Mouse (Mus musculus): ENCODE data around the gene Ahcyl2. TPM values are rescaled to one million over a fixed set of nuclear protein-coding genes. Genes with fewer than 3 reads are reported as not detected.

The Ahcyl2 gene
- polyA plus RNA-seq, 1 experiment from 2014 or later: 7.9 TPM

DNA sequence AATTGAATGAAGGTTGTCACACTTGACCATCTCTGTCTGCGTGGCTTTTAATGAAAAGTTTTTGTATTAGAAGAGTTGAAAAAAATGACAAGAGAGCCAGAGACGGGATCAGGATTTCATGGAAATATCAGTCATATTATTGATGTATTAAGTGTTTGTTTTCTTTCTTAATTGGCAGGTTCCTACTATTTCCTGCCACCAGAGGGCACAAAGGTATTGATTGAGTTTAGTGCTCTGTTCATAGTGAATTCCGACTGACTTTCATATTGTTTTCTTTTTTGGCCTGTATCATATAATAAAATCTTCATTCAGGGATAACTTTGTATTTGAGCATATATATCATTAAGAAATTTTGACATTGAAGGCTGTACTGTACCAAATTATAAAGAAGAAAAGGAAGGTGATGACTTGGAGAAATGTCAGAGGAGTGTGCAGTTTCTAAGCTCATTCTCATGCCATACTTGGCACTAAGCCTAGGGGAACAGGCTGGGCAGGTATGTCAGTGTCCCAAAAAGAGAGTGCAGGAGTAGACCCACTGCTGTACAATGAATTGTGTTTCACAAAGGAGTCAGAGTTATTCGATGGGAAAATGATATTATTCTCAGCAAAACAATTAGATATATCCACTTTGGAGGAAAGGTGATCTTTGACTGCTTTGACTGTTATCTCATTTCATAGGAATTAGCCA lies 65.9 kb downstream of the Ahcyl2 start:
- no peak for ATAC-seq (ENCODE audit: low read depth)
- H3K4me3 ChIP-seq (ENCODE audit: low read length): no peak overlapping the region
- no peak overlapping the region for H3K27ac ChIP-seq (ENCODE audit: low read length)
- H3K9me3 ChIP-seq (ENCODE audit: control insufficient read depth, low read length): no peaks in the 10 kb centered on the region
- no peaks in the 10 kb centered on the region for H3K27me3 ChIP-seq (ENCODE audit: control insufficient read depth, insufficient read depth, low read depth, low read length)
- 56% methylated on average over 4 of the region's 4 CpGs for WGBS
- no peaks in the 10 kb centered on the region for H3K4me1 ChIP-seq (replicated peaks; ENCODE audit: control insufficient read depth, insufficient read depth, low read length)
- H3K36me3 ChIP-seq (ENCODE audit: control insufficient read depth, insufficient read depth, low read length): no peaks in the 10 kb centered on the region
- no peak overlapping the region for H3K4me2 ChIP-seq (ENCODE audit: low read depth, low read length)
- H3K9ac ChIP-seq (ENCODE audit: low read length): no peak overlapping the region

DNA sequence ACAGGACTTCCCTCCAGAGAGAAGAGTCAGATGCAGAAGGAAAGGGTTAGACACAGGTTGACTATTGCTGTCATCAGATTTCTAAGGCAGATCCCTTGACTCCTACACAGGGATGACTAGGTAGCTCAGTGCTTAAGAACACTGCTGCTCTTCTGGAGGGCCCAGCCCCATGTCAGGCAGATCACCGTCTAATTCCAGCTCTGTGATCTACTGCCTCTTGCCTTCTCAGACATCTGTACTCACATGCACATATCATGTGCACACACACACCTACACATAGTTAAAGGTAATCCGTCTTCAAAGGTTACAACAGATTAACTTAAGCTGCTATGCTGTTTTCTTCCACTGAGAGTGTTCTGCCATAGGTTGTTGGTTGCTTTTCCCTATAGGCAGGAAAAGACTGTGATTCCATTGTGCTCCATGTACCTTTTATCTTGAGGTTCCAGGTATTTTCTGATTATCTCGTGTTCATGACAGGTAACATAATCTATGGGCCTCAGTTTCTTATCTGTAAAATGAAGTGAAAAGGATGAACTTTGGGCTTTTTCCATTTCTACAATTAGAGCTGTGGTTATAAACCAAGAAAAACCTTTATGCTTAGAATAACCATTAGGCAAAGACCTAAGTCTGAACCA lies 67.8 kb downstream of the Ahcyl2 start:
- Histone ChIP-seq H3K4me1 (replicated peaks; ENCODE audit: control insufficient read depth, insufficient read depth, low read length) (no peaks in the 10 kb centered on the region), H3K27me3 (ENCODE audit: control insufficient read depth, insufficient read depth, low read depth, low read length) (no peaks in the 10 kb centered on the region), H3K4me3 (ENCODE audit: low read length) (no peak overlapping the region), H3K27ac (ENCODE audit: low read length) (no peak overlapping the region), H3K4me2 (ENCODE audit: low read depth, low read length) (no peak overlapping the region), H3K9me3 (ENCODE audit: control insufficient read depth, low read length) (no peaks in the 10 kb centered on the region), H3K9ac (ENCODE audit: low read length) (no peak overlapping the region), H3K36me3 (ENCODE audit: control insufficient read depth, insufficient read depth, low read length) (no peaks in the 10 kb centered on the region)
- 76% methylated on average over 3 of the region's 3 CpGs for WGBS
- no peak for ATAC-seq (ENCODE audit: low read depth)

DNA sequence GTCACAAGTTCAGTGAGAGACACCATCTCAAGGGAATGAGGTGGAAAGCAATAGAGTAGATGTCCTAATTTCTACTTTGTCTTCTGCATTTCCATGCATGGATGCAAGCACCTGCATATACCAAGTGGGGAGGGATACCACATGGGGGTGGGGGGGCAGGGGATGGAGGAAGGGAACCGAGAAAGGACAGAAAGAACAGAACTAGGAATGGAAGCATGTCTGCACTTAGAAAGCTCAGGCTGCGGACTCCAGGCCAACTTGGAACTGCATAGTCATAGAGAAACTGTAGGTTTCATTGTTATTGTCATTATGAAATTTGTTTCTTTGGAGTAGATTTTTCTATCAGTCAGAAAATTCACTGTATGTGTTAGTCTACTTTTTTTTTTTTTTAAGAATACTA lies 69.8 kb downstream of the Ahcyl2 start:
- Histone ChIP-seq H3K4me3 (ENCODE audit: low read length) (no peak overlapping the region), H3K9me3 (ENCODE audit: control insufficient read depth, low read length) (no peaks in the 10 kb centered on the region), H3K27me3 (ENCODE audit: control insufficient read depth, insufficient read depth, low read depth, low read length) (no peaks in the 10 kb centered on the region), H3K9ac (ENCODE audit: low read length) (no peak overlapping the region), H3K4me2 (ENCODE audit: low read depth, low read length) (no peak overlapping the region), H3K4me1 (replicated peaks; ENCODE audit: control insufficient read depth, insufficient read depth, low read length) (no peaks in the 10 kb centered on the region), H3K27ac (ENCODE audit: low read length) (no peak overlapping the region), H3K36me3 (ENCODE audit: control insufficient read depth, insufficient read depth, low read length) (no peaks in the 10 kb centered on the region)
- ATAC-seq (ENCODE audit: low read depth): no peak
- 87% methylated on average over 2 of the region's 2 CpGs for WGBS

- H3K4me1 ChIP-seq (replicated peaks; ENCODE audit: control insufficient read depth, insufficient read depth, low read length): no peaks in the 10 kb centered on the region
- H3K4me3 ChIP-seq (ENCODE audit: low read length): no peak overlapping the region
- no peaks in the 10 kb centered on the region for H3K36me3 ChIP-seq (ENCODE audit: control insufficient read depth, insufficient read depth, low read length)
- WGBS: 80% methylated on average over 3 of the region's 3 CpGs
- H3K4me2 ChIP-seq (ENCODE audit: low read depth, low read length): no peak overlapping the region
- H3K27me3 ChIP-seq (ENCODE audit: control insufficient read depth, insufficient read depth, low read depth, low read length): no peaks in the 10 kb centered on the region
- no peak overlapping the region for H3K9ac ChIP-seq (ENCODE audit: low read length)
- no peak for ATAC-seq (ENCODE audit: low read depth)
- no peak overlapping the region for H3K27ac ChIP-seq (ENCODE audit: low read length)
- no peaks in the 10 kb centered on the region for H3K9me3 ChIP-seq (ENCODE audit: control insufficient read depth, low read length)
These were observed 70.7 kb downstream of the Ahcyl2 start for GRCm38 (mm10) chr6:29838531-29838930.

DNA sequence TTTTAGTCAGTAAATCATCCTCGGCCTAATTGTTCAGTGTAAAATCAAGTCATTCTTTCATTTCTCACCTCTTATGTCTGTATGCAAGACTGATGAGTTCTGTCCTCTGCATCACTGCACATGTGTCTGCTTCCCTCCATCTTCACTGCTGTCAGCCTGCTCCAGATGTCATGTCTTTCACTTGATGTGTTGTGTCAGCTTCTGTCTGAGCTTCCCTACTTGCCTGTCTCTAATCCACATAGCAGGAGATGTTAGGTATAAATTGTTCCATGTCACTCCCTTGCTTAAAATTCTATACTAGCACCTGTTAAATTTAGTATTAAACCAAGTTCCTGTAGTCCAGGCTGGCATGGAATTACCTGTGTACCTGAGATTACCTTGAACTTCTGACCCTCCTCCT lies 72.2 kb downstream of the Ahcyl2 start:
- 92% methylated on average over 1 of the region's 1 CpGs for WGBS
- no peak overlapping the region for H3K4me3 ChIP-seq (ENCODE audit: low read length)
- no peaks in the 10 kb centered on the region for H3K27me3 ChIP-seq (ENCODE audit: control insufficient read depth, insufficient read depth, low read depth, low read length)
- no peaks in the 10 kb centered on the region for H3K36me3 ChIP-seq (ENCODE audit: control insufficient read depth, insufficient read depth, low read length)
- H3K4me2 ChIP-seq (ENCODE audit: low read depth, low read length): no peak overlapping the region
- H3K4me1 ChIP-seq (replicated peaks; ENCODE audit: control insufficient read depth, insufficient read depth, low read length): no peaks in the 10 kb centered on the region
- ATAC-seq (ENCODE audit: low read depth): no peak
- no peak overlapping the region for H3K9ac ChIP-seq (ENCODE audit: low read length)
- H3K27ac ChIP-seq (ENCODE audit: low read length): no peak overlapping the region
- H3K9me3 ChIP-seq (ENCODE audit: control insufficient read depth, low read length): no peaks in the 10 kb centered on the region

DNA sequence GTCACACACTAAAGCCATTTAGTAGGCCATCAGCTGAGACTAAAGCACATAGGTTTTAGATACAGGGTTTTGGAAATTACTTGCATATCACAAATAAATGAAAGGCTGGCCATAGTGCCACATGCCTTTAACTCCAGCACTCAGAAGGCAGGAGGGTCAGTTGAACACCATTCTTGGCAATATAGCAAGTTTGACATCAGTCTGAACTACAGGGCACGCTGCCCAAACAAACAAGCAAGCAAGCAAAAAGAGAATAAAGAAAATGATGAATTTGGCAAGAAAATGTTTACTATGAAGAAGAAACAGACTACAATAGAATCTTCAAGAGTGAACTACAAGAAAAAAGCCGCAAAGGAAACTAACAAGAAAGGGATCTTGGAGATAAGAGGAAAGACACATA lies 73.7 kb downstream of the Ahcyl2 start:
- Histone ChIP-seq H3K9me3 (ENCODE audit: control insufficient read depth, low read length) (no peaks in the 10 kb centered on the region), H3K4me3 (ENCODE audit: low read length) (no peak overlapping the region), H3K4me1 (replicated peaks; ENCODE audit: control insufficient read depth, insufficient read depth, low read length) (no peaks in the 10 kb centered on the region), H3K4me2 (ENCODE audit: low read depth, low read length) (no peak overlapping the region), H3K27ac (ENCODE audit: low read length) (no peak overlapping the region), H3K9ac (ENCODE audit: low read length) (no peak overlapping the region), H3K36me3 (ENCODE audit: control insufficient read depth, insufficient read depth, low read length) (no peaks in the 10 kb centered on the region), H3K27me3 (ENCODE audit: control insufficient read depth, insufficient read depth, low read depth, low read length) (no peaks in the 10 kb centered on the region)
- 73% methylated on average over 2 of the region's 2 CpGs for WGBS
- no peak for ATAC-seq (ENCODE audit: low read depth)

DNA sequence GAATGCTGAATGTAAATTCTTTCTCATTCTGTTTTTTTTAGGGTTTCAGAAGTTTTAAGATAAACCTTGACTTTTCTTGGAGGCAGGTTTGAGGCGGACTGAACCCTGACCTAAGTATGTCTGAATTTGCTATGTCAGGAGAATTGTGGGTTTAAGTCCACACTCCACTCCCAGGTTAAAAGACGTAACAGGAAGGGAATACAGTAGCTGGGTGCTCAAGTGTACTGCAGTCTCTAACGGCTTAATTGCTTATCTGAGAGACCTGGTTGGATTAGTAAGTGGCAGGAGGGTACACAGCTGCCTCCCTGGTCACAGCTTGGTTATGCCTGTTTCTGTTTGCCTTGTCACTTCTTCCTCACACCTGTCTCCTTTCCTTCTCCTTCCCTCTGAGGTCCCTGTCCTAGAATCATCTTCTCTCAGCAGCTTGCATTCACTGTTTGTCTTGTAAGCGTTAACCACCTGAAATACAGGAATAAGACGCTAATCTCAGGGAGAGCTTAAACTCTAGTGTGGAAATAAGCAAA lies 79.9 kb downstream of the Ahcyl2 start:
- H3K4me3 ChIP-seq (ENCODE audit: low read length): no peak overlapping the region
- peak; percentile 36; the same call in 1 of the 2 replicates for ATAC-seq (ENCODE audit: low read depth)
- H3K36me3 ChIP-seq (ENCODE audit: control insufficient read depth, insufficient read depth, low read length): no peaks in the 10 kb centered on the region
- no peaks in the 10 kb centered on the region for H3K9me3 ChIP-seq (ENCODE audit: control insufficient read depth, low read length)
- H3K27ac ChIP-seq (ENCODE audit: low read length): peak overlapping the region; percentile 67; the same call in 1 of the 2 replicates
- H3K4me2 ChIP-seq (ENCODE audit: low read depth, low read length): no peak overlapping the region
- WGBS: 49% methylated on average over 5 of the region's 5 CpGs
- no peaks in the 10 kb centered on the region for H3K4me1 ChIP-seq (replicated peaks; ENCODE audit: control insufficient read depth, insufficient read depth, low read length)
- no peaks in the 10 kb centered on the region for H3K27me3 ChIP-seq (ENCODE audit: control insufficient read depth, insufficient read depth, low read depth, low read length)
- no peak overlapping the region for H3K9ac ChIP-seq (ENCODE audit: low read length)

DNA sequence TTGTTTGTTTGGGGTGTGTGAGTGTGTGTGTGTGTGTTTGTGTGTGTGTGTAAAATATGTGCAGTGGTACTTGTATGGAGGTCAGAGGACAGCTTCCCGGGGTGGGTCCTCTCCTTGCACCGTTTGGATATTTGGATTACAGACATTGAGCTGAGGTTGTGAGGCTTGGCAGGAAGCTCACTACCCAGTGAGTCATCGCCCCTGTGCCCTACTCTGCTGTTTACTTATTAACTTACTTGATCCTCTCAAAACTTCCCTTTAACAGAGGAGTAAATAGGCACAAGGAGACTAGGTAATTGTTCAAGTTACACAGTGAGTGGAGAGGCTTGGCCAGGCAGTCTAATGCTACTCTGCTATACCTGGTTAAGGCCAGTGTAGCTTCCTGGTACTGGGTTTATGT lies 81.0 kb downstream of the Ahcyl2 start:
- Histone ChIP-seq H3K9me3 (ENCODE audit: control insufficient read depth, low read length) (no peaks in the 10 kb centered on the region), H3K36me3 (ENCODE audit: control insufficient read depth, insufficient read depth, low read length) (no peaks in the 10 kb centered on the region), H3K4me2 (ENCODE audit: low read depth, low read length) (no peak overlapping the region), H3K27me3 (ENCODE audit: control insufficient read depth, insufficient read depth, low read depth, low read length) (no peaks in the 10 kb centered on the region), H3K27ac (ENCODE audit: low read length) (no peak overlapping the region), H3K4me3 (ENCODE audit: low read length) (no peak overlapping the region), H3K4me1 (replicated peaks; ENCODE audit: control insufficient read depth, insufficient read depth, low read length) (peaks cover 3% of the 10 kb centered on the region; the same call in 1 of the 2 replicates), H3K9ac (ENCODE audit: low read length) (no peak overlapping the region)
- WGBS: 19% methylated on average over 3 of the region's 3 CpGs
- ATAC-seq (ENCODE audit: low read depth): peak; percentile 75

DNA sequence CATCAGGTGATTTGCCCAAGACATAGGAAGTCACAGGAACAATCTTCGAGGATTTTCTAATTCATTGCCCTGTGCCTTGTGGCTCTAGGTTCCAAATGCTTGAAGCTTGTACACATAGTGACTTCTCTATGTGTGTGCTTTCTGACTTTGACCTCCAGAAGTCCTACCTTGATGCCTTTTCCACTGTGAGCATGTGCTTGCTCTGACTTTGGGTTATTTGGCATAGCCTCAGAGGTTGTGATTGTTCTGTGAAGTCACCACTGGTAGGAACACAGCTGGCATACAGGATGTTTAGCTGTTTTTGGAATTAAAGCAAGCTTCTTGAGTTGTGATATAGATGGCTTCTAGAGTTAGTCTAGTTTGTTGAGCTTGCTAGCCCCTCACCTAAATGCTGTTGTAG lies 82.3 kb downstream of the Ahcyl2 start:
- WGBS: 73% methylated on average over 1 of the region's 1 CpGs

More for the DNA sequence above, 82.3 kb downstream of the Ahcyl2 start:
- no peaks in the 10 kb centered on the region for H3K36me3 ChIP-seq (ENCODE audit: control insufficient read depth, insufficient read depth, low read length)
- H3K4me3 ChIP-seq (ENCODE audit: low read length): no peak overlapping the region
- no peak overlapping the region for H3K9ac ChIP-seq (ENCODE audit: low read length)
- H3K9me3 ChIP-seq (ENCODE audit: control insufficient read depth, low read length): no peaks in the 10 kb centered on the region
- no peaks in the 10 kb centered on the region for H3K27me3 ChIP-seq (ENCODE audit: control insufficient read depth, insufficient read depth, low read depth, low read length)
- H3K4me1 ChIP-seq (replicated peaks; ENCODE audit: control insufficient read depth, insufficient read depth, low read length): peaks cover 5% of the 10 kb centered on the region; the same call in 1 of the 2 replicates
- no peak overlapping the region for H3K27ac ChIP-seq (ENCODE audit: low read length)
- ATAC-seq (ENCODE audit: low read depth): no peak
- no peak overlapping the region for H3K4me2 ChIP-seq (ENCODE audit: low read depth, low read length)
